Mouse (Mus musculus): ENCODE measurements around the gene Nme4.

The Nme4 gene

DNA sequence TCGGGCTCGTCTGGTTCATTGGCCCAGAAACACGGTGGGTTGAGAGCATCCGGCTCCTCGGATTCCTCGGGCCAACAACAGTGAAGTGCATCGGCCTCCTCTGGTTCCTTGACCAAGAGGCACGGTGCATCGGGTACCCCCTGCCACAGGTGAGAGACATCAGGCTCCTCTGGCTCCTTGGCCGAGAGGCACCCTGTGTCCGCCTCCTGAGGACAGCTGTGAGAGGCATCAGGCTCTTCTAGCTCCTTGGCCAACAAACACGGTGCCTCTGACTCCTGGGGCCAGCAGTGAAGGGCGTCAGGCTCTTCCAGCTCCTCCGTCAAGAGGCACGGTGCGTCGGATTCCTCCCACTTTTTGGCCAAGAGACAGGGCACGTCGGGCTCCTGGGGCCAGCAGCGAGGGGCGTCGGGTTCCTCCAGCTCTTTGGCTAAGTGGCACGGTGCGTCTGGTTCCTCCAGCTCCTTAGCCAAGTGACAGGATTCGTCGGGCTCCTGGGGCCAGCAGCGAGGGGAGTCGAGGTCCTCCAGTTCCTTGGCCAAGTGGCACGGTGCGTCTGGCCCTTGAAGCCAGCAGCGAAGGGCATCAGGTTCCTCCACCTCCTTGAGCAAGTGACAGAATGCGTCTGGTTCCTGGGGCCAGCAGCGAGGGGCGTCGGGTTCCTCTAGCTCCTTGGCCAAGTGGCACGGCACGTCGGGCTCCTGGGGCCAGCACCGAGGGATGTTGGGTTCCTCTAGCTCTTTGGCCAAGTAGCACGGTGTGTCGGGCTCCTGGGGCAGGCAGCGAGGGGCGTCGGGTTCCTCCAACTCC lies 27.2 kb downstream of the Nme4 start:
- TF ChIP-seq CTCF (conservative IDR thresholded peaks at IDR 0.05; ENCODE audit: low read length): no peak
- no peak for TF ChIP-seq POU5F1 (IDR thresholded peaks at IDR 0.05; ENCODE audit: borderline replicate concordance, low read length)
- TF ChIP-seq NANOG (IDR thresholded peaks at IDR 0.05; ENCODE audit: borderline replicate concordance, low read length): no peak
- Histone ChIP-seq H3K4me3 (replicated peaks; ENCODE audit: low read length) (peak overlapping the region; percentile 89), H3K9me3 (ENCODE audit: low read length) (no peaks in the 10 kb centered on the region)

DNA sequence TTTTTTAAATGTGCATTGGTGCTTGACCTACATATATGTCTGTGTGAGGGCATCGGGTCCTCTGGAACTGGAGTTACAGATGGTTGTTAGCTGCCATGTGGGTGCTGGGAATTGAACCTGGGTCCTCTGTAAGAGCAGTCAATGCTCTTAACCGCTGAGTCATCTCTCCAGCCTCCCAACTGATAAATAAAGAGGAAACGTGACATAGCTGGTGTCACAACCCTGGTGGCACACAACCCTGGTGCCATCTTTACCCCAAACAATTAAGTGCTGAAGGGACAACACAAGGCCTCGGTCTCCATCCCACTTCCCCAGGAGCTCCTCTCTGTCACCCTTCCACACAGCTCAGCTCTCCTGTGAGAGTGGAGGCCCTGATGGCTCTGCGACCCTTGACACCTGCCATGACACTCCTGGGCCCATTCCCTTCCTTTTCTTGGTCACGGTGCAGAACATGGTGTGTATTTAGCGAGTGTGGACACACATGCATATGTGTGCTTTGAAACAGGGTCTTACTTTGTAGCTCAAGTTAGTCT lies 28.8 kb downstream of the Nme4 start:
- peaks cover 65% of the 10 kb centered on the region for H3K4me1 ChIP-seq (replicated peaks; ENCODE audit: low read depth, low read length)
- peaks cover 33% of the 10 kb centered on the region for H3K27me3 ChIP-seq (ENCODE audit: insufficient read depth, low read length)
- H3K36me3 ChIP-seq (ENCODE audit: insufficient read depth, low read length): peaks cover 39% of the 10 kb centered on the region
- TF ChIP-seq POU5F1 (IDR thresholded peaks at IDR 0.05; ENCODE audit: borderline replicate concordance, low read length) (no peak), CTCF (conservative IDR thresholded peaks at IDR 0.05; ENCODE audit: low read length) (no peak), NANOG (IDR thresholded peaks at IDR 0.05; ENCODE audit: borderline replicate concordance, low read length) (no peak)
- H3K4me3 ChIP-seq (replicated peaks; ENCODE audit: low read length): 0 out of 2 replicates have a peak overlapping the region, but pooled peaks have one; percentile 89
- no peaks in the 10 kb centered on the region for H3K9me3 ChIP-seq (ENCODE audit: low read length)

More for the DNA sequence above, 27.2 kb downstream of the Nme4 start:
- Histone ChIP-seq H3K4me1 (replicated peaks; ENCODE audit: low read depth, low read length) (peaks cover 58% of the 10 kb centered on the region), H3K36me3 (ENCODE audit: insufficient read depth, low read length) (peaks cover 36% of the 10 kb centered on the region), H3K27me3 (ENCODE audit: insufficient read depth, low read length) (peaks cover 33% of the 10 kb centered on the region)

DNA sequence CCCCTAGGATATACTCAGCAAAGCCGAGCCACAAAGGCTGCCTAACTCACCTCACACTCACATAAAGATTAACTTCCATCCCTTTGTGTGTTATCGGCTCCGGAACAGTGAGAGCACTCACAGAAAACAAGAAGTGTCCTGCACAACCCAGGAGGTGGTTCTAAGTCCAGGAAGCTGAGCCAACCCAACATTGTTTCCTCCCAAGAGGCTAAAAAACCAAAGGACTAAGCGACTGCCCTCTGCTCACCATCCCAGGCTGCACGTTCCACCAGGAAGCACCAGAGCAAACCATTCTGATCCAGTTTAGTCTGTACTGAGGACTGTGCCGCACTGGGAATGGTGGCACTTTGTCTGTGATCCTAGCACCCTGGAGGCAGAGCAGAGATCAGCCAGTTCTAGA lies 30.5 kb downstream of the Nme4 start:
- H3K27me3 ChIP-seq (ENCODE audit: insufficient read depth, low read length): peaks cover 25% of the 10 kb centered on the region
- no peak overlapping the region for H3K4me3 ChIP-seq (replicated peaks; ENCODE audit: low read length)
- peaks cover 70% of the 10 kb centered on the region for H3K4me1 ChIP-seq (replicated peaks; ENCODE audit: low read depth, low read length)
- no peaks in the 10 kb centered on the region for H3K9me3 ChIP-seq (ENCODE audit: low read length)
- H3K36me3 ChIP-seq (ENCODE audit: insufficient read depth, low read length): peaks cover 39% of the 10 kb centered on the region
- no peak for TF ChIP-seq POU5F1 (IDR thresholded peaks at IDR 0.05; ENCODE audit: borderline replicate concordance, low read length)
- TF ChIP-seq NANOG (IDR thresholded peaks at IDR 0.05; ENCODE audit: borderline replicate concordance, low read length): no peak
- TF ChIP-seq CTCF (conservative IDR thresholded peaks at IDR 0.05; ENCODE audit: low read length): no peak

DNA sequence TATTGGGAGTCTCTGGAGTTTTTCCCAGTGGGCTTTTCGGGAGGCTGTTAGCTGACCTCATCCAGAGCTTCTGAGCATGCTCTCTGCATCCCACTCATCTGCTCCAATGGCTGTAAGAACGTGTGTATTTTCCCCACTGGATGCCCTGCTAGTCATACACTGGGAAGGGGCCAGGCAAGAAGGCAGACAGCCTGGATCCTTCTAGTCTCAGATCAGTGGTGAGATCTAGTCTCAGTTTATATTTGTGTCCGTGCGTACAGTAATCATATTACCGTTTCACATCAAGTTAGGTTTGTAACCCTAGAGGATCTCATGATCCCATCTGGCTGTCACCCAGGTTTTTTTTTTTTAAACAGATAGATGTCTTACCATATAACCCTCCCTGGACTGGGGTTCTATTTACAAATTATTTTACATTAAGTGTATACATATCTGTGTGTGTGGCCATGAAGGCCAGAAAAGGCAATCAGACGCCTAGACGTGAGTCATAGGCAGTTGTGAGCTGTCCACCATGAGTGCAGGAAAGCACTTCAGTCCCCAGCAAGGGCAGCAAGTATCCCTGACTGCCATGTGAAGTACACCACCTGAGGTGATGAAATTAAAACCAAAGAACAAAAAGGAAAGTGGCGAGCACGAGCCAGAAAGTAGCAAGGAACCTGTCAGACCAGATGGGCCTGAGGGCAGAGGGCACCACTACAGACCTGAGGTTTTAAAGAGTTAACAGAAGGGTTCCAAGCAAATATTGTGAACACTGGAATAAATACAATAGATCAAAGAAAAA lies 37.4 kb downstream of the Nme4 start:
- Histone ChIP-seq H3K4me1 (replicated peaks; ENCODE audit: low read depth, low read length) (peaks cover 84% of the 10 kb centered on the region), H3K9me3 (ENCODE audit: low read length) (no peaks in the 10 kb centered on the region), H3K36me3 (ENCODE audit: insufficient read depth, low read length) (peaks cover 24% of the 10 kb centered on the region), H3K27me3 (ENCODE audit: insufficient read depth, low read length) (no peaks in the 10 kb centered on the region), H3K4me3 (replicated peaks; ENCODE audit: low read length) (no peak overlapping the region)
- no peak for TF ChIP-seq POU5F1 (IDR thresholded peaks at IDR 0.05; ENCODE audit: borderline replicate concordance, low read length)
- TF ChIP-seq NANOG (IDR thresholded peaks at IDR 0.05; ENCODE audit: borderline replicate concordance, low read length): no peak
- TF ChIP-seq CTCF (conservative IDR thresholded peaks at IDR 0.05; ENCODE audit: low read length): no peak

DNA sequence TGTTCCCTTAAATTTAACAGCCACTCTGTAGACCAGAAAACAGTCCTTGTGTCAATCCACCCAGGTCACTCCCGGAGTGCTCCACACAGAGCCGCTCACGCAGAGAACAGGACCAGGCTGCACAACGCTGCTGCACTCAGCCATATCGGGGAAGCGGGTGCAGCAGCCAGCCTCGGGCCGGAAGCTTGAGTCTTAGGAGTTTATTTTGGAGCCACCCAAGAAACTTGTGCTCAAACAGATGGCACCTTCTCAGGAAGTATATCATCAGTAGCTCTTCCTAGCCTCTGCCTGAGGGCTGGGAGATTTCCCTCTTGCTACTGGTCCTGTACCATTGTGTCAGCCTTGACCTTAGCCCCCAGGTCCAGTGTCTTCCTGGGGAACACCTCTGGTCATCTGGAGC lies 38.1 kb downstream of the Nme4 start:
- no peak overlapping the region for H3K4me3 ChIP-seq (replicated peaks; ENCODE audit: low read length)
- TF ChIP-seq NANOG (IDR thresholded peaks at IDR 0.05; ENCODE audit: borderline replicate concordance, low read length): no peak
- no peak for TF ChIP-seq POU5F1 (IDR thresholded peaks at IDR 0.05; ENCODE audit: borderline replicate concordance, low read length)
- TF ChIP-seq CTCF (conservative IDR thresholded peaks at IDR 0.05; ENCODE audit: low read length): no peak
- peaks cover 24% of the 10 kb centered on the region for H3K36me3 ChIP-seq (ENCODE audit: insufficient read depth, low read length)
- H3K27me3 ChIP-seq (ENCODE audit: insufficient read depth, low read length): no peaks in the 10 kb centered on the region
- H3K4me1 ChIP-seq (replicated peaks; ENCODE audit: low read depth, low read length): peaks cover 78% of the 10 kb centered on the region
- H3K9me3 ChIP-seq (ENCODE audit: low read length): no peaks in the 10 kb centered on the region

DNA sequence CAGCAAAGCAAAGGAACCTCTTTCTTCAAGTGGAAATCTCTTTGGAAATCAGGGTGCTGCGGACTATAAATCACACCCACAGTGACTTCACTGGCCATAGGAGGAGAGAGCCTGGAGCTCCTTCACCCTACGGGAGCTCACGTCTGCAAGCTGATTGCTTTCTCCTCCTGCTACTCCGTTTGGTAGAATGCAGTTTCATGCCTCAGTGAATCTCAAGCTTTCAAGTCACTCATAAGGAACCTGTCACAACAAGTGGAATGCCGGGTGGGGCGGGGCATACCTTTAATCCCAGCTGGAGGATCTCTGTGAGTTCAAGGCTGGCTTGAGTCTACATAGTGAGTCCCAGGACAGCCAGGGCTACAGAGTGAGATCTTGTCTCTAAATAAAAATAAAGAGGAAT lies 40.2 kb downstream of the Nme4 start:
- no peaks in the 10 kb centered on the region for H3K27me3 ChIP-seq (ENCODE audit: insufficient read depth, low read length)
- peaks cover 21% of the 10 kb centered on the region for H3K36me3 ChIP-seq (ENCODE audit: insufficient read depth, low read length)
- no peak overlapping the region for H3K4me3 ChIP-seq (replicated peaks; ENCODE audit: low read length)
- no peaks in the 10 kb centered on the region for H3K9me3 ChIP-seq (ENCODE audit: low read length)
- TF ChIP-seq POU5F1 (IDR thresholded peaks at IDR 0.05; ENCODE audit: borderline replicate concordance, low read length) (no peak), NANOG (IDR thresholded peaks at IDR 0.05; ENCODE audit: borderline replicate concordance, low read length) (no peak), CTCF (conservative IDR thresholded peaks at IDR 0.05; ENCODE audit: low read length) (no peak)
- peaks cover 70% of the 10 kb centered on the region for H3K4me1 ChIP-seq (replicated peaks; ENCODE audit: low read depth, low read length)

DNA sequence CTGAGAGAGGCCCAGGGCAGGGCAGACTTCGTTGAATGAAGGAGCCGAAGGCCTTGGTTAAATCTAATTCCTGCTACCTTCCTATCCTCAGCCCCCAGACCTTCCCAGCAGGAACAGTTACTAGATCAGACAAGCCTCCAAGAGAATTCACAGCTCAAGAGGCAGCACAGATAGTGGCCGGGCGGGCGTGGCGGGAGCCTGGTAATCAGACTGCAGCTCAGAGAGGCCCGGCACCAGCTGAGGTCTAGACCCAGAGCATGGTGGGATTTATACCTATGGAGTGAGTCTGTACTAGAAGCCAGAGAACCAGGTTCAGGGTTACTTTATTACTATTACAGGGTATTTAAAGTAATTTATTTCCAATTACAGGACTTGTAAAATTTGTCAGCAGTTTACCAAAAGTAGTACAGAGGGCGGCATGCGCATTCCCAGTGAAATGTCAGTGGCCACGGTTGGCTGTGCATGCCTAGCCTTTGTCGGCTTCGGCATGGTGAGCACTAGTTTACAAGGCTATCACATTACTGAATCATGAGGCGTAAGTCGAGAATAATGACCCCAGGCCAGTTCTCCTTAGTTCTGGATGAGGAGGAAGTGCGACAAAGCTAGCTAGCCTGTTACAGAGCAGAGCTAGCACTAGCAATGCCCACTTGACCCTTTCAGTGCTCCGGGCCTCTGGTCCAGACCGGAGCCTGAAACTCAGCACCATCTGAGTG lies 41.1 kb downstream of the Nme4 start:
- no peak overlapping the region for H3K4me3 ChIP-seq (replicated peaks; ENCODE audit: low read length)
- TF ChIP-seq CTCF (conservative IDR thresholded peaks at IDR 0.05; ENCODE audit: low read length) (no peak), NANOG (IDR thresholded peaks at IDR 0.05; ENCODE audit: borderline replicate concordance, low read length) (no peak), POU5F1 (IDR thresholded peaks at IDR 0.05; ENCODE audit: borderline replicate concordance, low read length) (no peak)
- no peaks in the 10 kb centered on the region for H3K27me3 ChIP-seq (ENCODE audit: insufficient read depth, low read length)
- no peaks in the 10 kb centered on the region for H3K9me3 ChIP-seq (ENCODE audit: low read length)
- peaks cover 16% of the 10 kb centered on the region for H3K36me3 ChIP-seq (ENCODE audit: insufficient read depth, low read length)
- peaks cover 61% of the 10 kb centered on the region for H3K4me1 ChIP-seq (replicated peaks; ENCODE audit: low read depth, low read length)

DNA sequence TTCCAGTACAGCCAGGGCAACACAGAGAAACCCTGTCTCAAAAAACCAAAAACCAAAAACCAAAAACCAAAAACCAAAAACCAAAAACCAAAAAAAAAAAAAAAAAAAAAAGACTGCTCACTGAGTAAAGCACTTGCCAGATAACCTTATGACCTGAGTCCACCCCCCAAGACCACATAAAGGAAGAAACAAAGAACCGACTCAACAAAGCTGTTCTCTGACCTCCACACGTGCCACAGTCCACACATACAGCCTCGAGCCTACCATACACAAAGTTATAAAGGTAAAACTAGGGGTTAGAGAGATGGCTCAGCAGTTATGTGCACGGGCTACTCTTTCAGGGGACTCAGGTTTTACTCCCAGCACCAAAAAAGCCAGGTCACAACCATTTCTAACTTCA lies 42.7 kb downstream of the Nme4 start:
- Histone ChIP-seq H3K36me3 (ENCODE audit: insufficient read depth, low read length) (peaks cover 7% of the 10 kb centered on the region; the same call in 1 of the 2 replicates), H3K4me1 (replicated peaks; ENCODE audit: low read depth, low read length) (peaks cover 49% of the 10 kb centered on the region), H3K4me3 (replicated peaks; ENCODE audit: low read length) (no peak overlapping the region), H3K9me3 (ENCODE audit: low read length) (no peaks in the 10 kb centered on the region), H3K27me3 (ENCODE audit: insufficient read depth, low read length) (no peaks in the 10 kb centered on the region)
- no peak for TF ChIP-seq NANOG (IDR thresholded peaks at IDR 0.05; ENCODE audit: borderline replicate concordance, low read length)
- TF ChIP-seq POU5F1 (IDR thresholded peaks at IDR 0.05; ENCODE audit: borderline replicate concordance, low read length): no peak
- no peak for TF ChIP-seq CTCF (conservative IDR thresholded peaks at IDR 0.05; ENCODE audit: low read length)
